Mouse (Mus musculus): ENCODE results near the gene Snrnp35. TPM values are rescaled to one million over a fixed set of nuclear protein-coding genes. Genes with fewer than 3 reads are reported as not detected.
A peak's percentile ranks its signal among the peaks of the same experiment; 100 is the strongest.

Gene Snrnp35
- 23.0 and 25.6 TPM in 2 replicates for polyA plus RNA-seq (2015; fragmentation: Nextera tagmentation; extraction: Ambion mirVana)

- peak within 1 kb of the TSS; percentile 97 for H3K27ac ChIP-seq (ENCODE audit: low read length)
- H3K4me2 ChIP-seq (ENCODE audit: low read depth, low read length): peak within 1 kb of the TSS; percentile 84
- no peaks in the 10 kb centered on the region for H3K9me3 ChIP-seq (ENCODE audit: control insufficient read depth, low read length)
- peak within 1 kb of the TSS; percentile 64 for H3K4me3 ChIP-seq (ENCODE audit: low read length)
- peaks cover 11% of the 10 kb centered on the region for H3K4me1 ChIP-seq (replicated peaks; ENCODE audit: control insufficient read depth, insufficient read depth, low read length)
- ATAC-seq (ENCODE audit: low read depth): peak; percentile 94
- WGBS: under 1% methylated on average over 48 of the region's 48 CpGs
- H3K36me3 ChIP-seq (ENCODE audit: control insufficient read depth, insufficient read depth, low read length): no peaks in the 10 kb centered on the region
- peak within 1 kb of the TSS; percentile 88 for H3K9ac ChIP-seq (ENCODE audit: low read length)
- no peaks in the 10 kb centered on the region for H3K27me3 ChIP-seq (ENCODE audit: control insufficient read depth, insufficient read depth, low read depth, low read length)
Observed at GRCm38 (mm10) chr5:124482966-124483654, at the start of gene Snrnp35. Snrnp35 (plus strand) TSS chr5:124483134.

GRCm38 (mm10) chr5:124438229-124438628 is 44.7 kb upstream of the Snrnp35 start:
- no peaks in the 10 kb centered on the region for H3K9me3 ChIP-seq (ENCODE audit: control insufficient read depth, low read length)
- WGBS: 78% methylated on average over 5 of the region's 5 CpGs
- ATAC-seq (ENCODE audit: low read depth): no peak
- H3K9ac ChIP-seq (ENCODE audit: low read length): peak overlapping the region; percentile 44; the same call in 1 of the 2 replicates
- peak overlapping the region; percentile 79 for H3K27ac ChIP-seq (ENCODE audit: low read length)
- H3K27me3 ChIP-seq (ENCODE audit: control insufficient read depth, insufficient read depth, low read depth, low read length): no peaks in the 10 kb centered on the region
- H3K4me2 ChIP-seq (ENCODE audit: low read depth, low read length): no peak overlapping the region
- H3K4me1 ChIP-seq (replicated peaks; ENCODE audit: control insufficient read depth, insufficient read depth, low read length): peaks cover 10% of the 10 kb centered on the region; the same call in 1 of the 2 replicates
- H3K4me3 ChIP-seq (ENCODE audit: low read length): no peak overlapping the region
- H3K36me3 ChIP-seq (ENCODE audit: control insufficient read depth, insufficient read depth, low read length): no peaks in the 10 kb centered on the region

- H3K27me3 ChIP-seq (ENCODE audit: control insufficient read depth, insufficient read depth, low read depth, low read length): no peaks in the 10 kb centered on the region
- no peaks in the 10 kb centered on the region for H3K36me3 ChIP-seq (ENCODE audit: control insufficient read depth, insufficient read depth, low read length)
- H3K27ac ChIP-seq (ENCODE audit: low read length): peak overlapping the region; percentile 79
- peaks cover 10% of the 10 kb centered on the region; the same call in 1 of the 2 replicates for H3K4me1 ChIP-seq (replicated peaks; ENCODE audit: control insufficient read depth, insufficient read depth, low read length)
- ATAC-seq (ENCODE audit: low read depth): no peak
- WGBS: 63% methylated on average over 5 of the region's 5 CpGs
- peak overlapping the region; percentile 85 for H3K4me2 ChIP-seq (ENCODE audit: low read depth, low read length)
- peak overlapping the region; percentile 90; the same call in 1 of the 2 replicates for H3K4me3 ChIP-seq (ENCODE audit: low read length)
- peak overlapping the region; percentile 44; the same call in 1 of the 2 replicates for H3K9ac ChIP-seq (ENCODE audit: low read length)
- H3K9me3 ChIP-seq (ENCODE audit: control insufficient read depth, low read length): no peaks in the 10 kb centered on the region
Observed at GRCm38 (mm10) chr5:124438746-124439145, 44.2 kb upstream of the Snrnp35 start.

- peak; percentile 99 for ATAC-seq (ENCODE audit: low read depth)
- H3K27ac ChIP-seq (ENCODE audit: low read length): peak within 1 kb of the TSS; percentile 94
- H3K36me3 ChIP-seq (ENCODE audit: control insufficient read depth, insufficient read depth, low read length): no peaks in the 10 kb centered on the region
- under 1% methylated on average over 34 of the region's 34 CpGs for WGBS
- peak within 1 kb of the TSS; percentile 85 for H3K4me2 ChIP-seq (ENCODE audit: low read depth, low read length)
- H3K4me3 ChIP-seq (ENCODE audit: low read length): peak within 1 kb of the TSS; percentile 90
- peaks cover 11% of the 10 kb centered on the region for H3K4me1 ChIP-seq (replicated peaks; ENCODE audit: control insufficient read depth, insufficient read depth, low read length)
- no peaks in the 10 kb centered on the region for H3K9me3 ChIP-seq (ENCODE audit: control insufficient read depth, low read length)
- no peaks in the 10 kb centered on the region for H3K27me3 ChIP-seq (ENCODE audit: control insufficient read depth, insufficient read depth, low read depth, low read length)
- H3K9ac ChIP-seq (ENCODE audit: low read length): peak within 1 kb of the TSS; percentile 80
Observed at GRCm38 (mm10) chr5:124439447-124440093, 43.4 kb upstream of the Snrnp35 start, which contains the start of gene Kmt5a. Kmt5a (plus strand) TSS chr5:124439930.

GRCm38 (mm10) chr5:124440094-124440701 is 42.7 kb upstream of the Snrnp35 start:
- no peaks in the 10 kb centered on the region for H3K27me3 ChIP-seq (ENCODE audit: control insufficient read depth, insufficient read depth, low read depth, low read length)
- no peaks in the 10 kb centered on the region for H3K36me3 ChIP-seq (ENCODE audit: control insufficient read depth, insufficient read depth, low read length)
- peak overlapping the region; percentile 85 for H3K4me2 ChIP-seq (ENCODE audit: low read depth, low read length)
- peak overlapping the region; percentile 80 for H3K9ac ChIP-seq (ENCODE audit: low read length)
- H3K27ac ChIP-seq (ENCODE audit: low read length): peak overlapping the region; percentile 94
- peak; percentile 67 for ATAC-seq (ENCODE audit: low read depth)
- no peaks in the 10 kb centered on the region for H3K9me3 ChIP-seq (ENCODE audit: control insufficient read depth, low read length)
- WGBS: under 1% methylated on average over 30 of the region's 30 CpGs
- peak overlapping the region; percentile 90 for H3K4me3 ChIP-seq (ENCODE audit: low read length)
- peaks cover 15% of the 10 kb centered on the region for H3K4me1 ChIP-seq (replicated peaks; ENCODE audit: control insufficient read depth, insufficient read depth, low read length)

- Histone ChIP-seq H3K9ac (ENCODE audit: low read length) (no peak overlapping the region), H3K9me3 (ENCODE audit: control insufficient read depth, low read length) (no peaks in the 10 kb centered on the region), H3K4me3 (ENCODE audit: low read length) (no peak overlapping the region), H3K27ac (ENCODE audit: low read length) (no peak overlapping the region), H3K27me3 (ENCODE audit: control insufficient read depth, insufficient read depth, low read depth, low read length) (no peaks in the 10 kb centered on the region), H3K4me1 (replicated peaks; ENCODE audit: control insufficient read depth, insufficient read depth, low read length) (peaks cover 25% of the 10 kb centered on the region), H3K4me2 (ENCODE audit: low read depth, low read length) (no peak overlapping the region), H3K36me3 (ENCODE audit: control insufficient read depth, insufficient read depth, low read length) (peaks cover 2% of the 10 kb centered on the region; the same call in 1 of the 2 replicates)
- no peak for ATAC-seq (ENCODE audit: low read depth)
- WGBS: 76% methylated on average over 2 of the region's 2 CpGs
Observed at GRCm38 (mm10) chr5:124442628-124443027, 40.3 kb upstream of the Snrnp35 start.

- H3K27ac ChIP-seq (ENCODE audit: low read length): no peak overlapping the region
- H3K9ac ChIP-seq (ENCODE audit: low read length): peak overlapping the region; percentile 89; the same call in 1 of the 2 replicates
- H3K4me3 ChIP-seq (ENCODE audit: low read length): no peak overlapping the region
- H3K9me3 ChIP-seq (ENCODE audit: control insufficient read depth, low read length): no peaks in the 10 kb centered on the region
- peaks cover 15% of the 10 kb centered on the region for H3K36me3 ChIP-seq (ENCODE audit: control insufficient read depth, insufficient read depth, low read length)
- peak overlapping the region; percentile 92; the same call in 1 of the 2 replicates for H3K4me2 ChIP-seq (ENCODE audit: low read depth, low read length)
- 66% methylated on average over 3 of the region's 3 CpGs for WGBS
- ATAC-seq (ENCODE audit: low read depth): no peak
- no peaks in the 10 kb centered on the region for H3K27me3 ChIP-seq (ENCODE audit: control insufficient read depth, insufficient read depth, low read depth, low read length)
- H3K4me1 ChIP-seq (replicated peaks; ENCODE audit: control insufficient read depth, insufficient read depth, low read length): peaks cover 20% of the 10 kb centered on the region
Observed at GRCm38 (mm10) chr5:124444208-124444607, 38.7 kb upstream of the Snrnp35 start.

- H3K36me3 ChIP-seq (ENCODE audit: control insufficient read depth, insufficient read depth, low read length): peaks cover 20% of the 10 kb centered on the region
- peak; percentile 91 for ATAC-seq (ENCODE audit: low read depth)
- H3K27me3 ChIP-seq (ENCODE audit: control insufficient read depth, insufficient read depth, low read depth, low read length): no peaks in the 10 kb centered on the region
- peak overlapping the region; percentile 89 for H3K9ac ChIP-seq (ENCODE audit: low read length)
- H3K4me1 ChIP-seq (replicated peaks; ENCODE audit: control insufficient read depth, insufficient read depth, low read length): peaks cover 20% of the 10 kb centered on the region
- H3K27ac ChIP-seq (ENCODE audit: low read length): peak overlapping the region; percentile 88
- H3K9me3 ChIP-seq (ENCODE audit: control insufficient read depth, low read length): no peaks in the 10 kb centered on the region
- H3K4me2 ChIP-seq (ENCODE audit: low read depth, low read length): peak overlapping the region; percentile 92
- H3K4me3 ChIP-seq (ENCODE audit: low read length): peak overlapping the region; percentile 86
- 4% methylated on average over 40 of the region's 66 CpGs for WGBS
Observed at GRCm38 (mm10) chr5:124444661-124445561, 38.0 kb upstream of the Snrnp35 start.

Measured in lung, embryonic 16.5 days (tissue).